Mouse (Mus musculus): ENCODE data around the gene Fopnl. TPM values are rescaled to one million over a fixed set of nuclear protein-coding genes. Genes with fewer than 3 reads are reported as not detected.

Fopnl gene
- polyA plus RNA-seq, 1 experiment from 2014 or later, result 192 TPM

- no peak overlapping the region for H3K4me2 ChIP-seq
- no peak for ATAC-seq (ENCODE audit: low read depth)
- H3K9ac ChIP-seq, result no peak overlapping the region
- WGBS, result 83% methylated on average over 7 of the region's 7 CpGs
- no peaks in the 10 kb centered on the region for H3K27me3 ChIP-seq
- H3K27ac ChIP-seq (replicated peaks), result no peak overlapping the region
- H3K4me1 ChIP-seq (replicated peaks), result 0 out of 2 replicates have a peak, but pooled peaks cover 5% of the 10 kb centered on the region
- no peaks in the 10 kb centered on the region for H3K9me3 ChIP-seq
- peaks cover 83% of the 10 kb centered on the region for H3K36me3 ChIP-seq
- H3K4me3 ChIP-seq, result no peak overlapping the region
Measured at GRCm38 (mm10) chr16:14303676-14304075, 13.5 kb downstream of the Fopnl start.

GRCm38 (mm10) chr16:14303148-14303547, 14.1 kb downstream of the Fopnl start:
- WGBS, result 80% methylated on average over 2 of the region's 2 CpGs
- Histone ChIP-seq H3K9ac (no peak overlapping the region), H3K4me2 (no peak overlapping the region), H3K27me3 (no peaks in the 10 kb centered on the region), H3K4me1 (replicated peaks) (0 out of 2 replicates have a peak, but pooled peaks cover 5% of the 10 kb centered on the region), H3K4me3 (no peak overlapping the region), H3K36me3 (peaks cover 82% of the 10 kb centered on the region), H3K9me3 (no peaks in the 10 kb centered on the region), H3K27ac (replicated peaks) (no peak overlapping the region)
- no peak for ATAC-seq (ENCODE audit: low read depth)

- Histone ChIP-seq H3K9me3 (no peaks in the 10 kb centered on the region), H3K27me3 (no peaks in the 10 kb centered on the region), H3K9ac (no peak overlapping the region), H3K4me2 (no peak overlapping the region), H3K27ac (replicated peaks) (no peak overlapping the region), H3K4me1 (replicated peaks) (0 out of 2 replicates have a peak, but pooled peaks cover under 1% of the 10 kb centered on the region), H3K36me3 (peaks cover 62% of the 10 kb centered on the region), H3K4me3 (no peak overlapping the region)
- 93% methylated on average over 4 of the region's 4 CpGs for WGBS
- ATAC-seq (ENCODE audit: low read depth), result no peak
Measured at GRCm38 (mm10) chr16:14298461-14298860, 18.7 kb downstream of the Fopnl start.

GRCm38 (mm10) chr16:14297746-14298145, 19.5 kb downstream of the Fopnl start:
- Histone ChIP-seq H3K36me3 (peaks cover 55% of the 10 kb centered on the region), H3K27ac (replicated peaks) (no peak overlapping the region), H3K9me3 (no peaks in the 10 kb centered on the region), H3K27me3 (peaks cover 2% of the 10 kb centered on the region), H3K4me1 (replicated peaks) (peaks cover 2% of the 10 kb centered on the region), H3K4me3 (no peak overlapping the region), H3K4me2 (no peak overlapping the region), H3K9ac (no peak overlapping the region)
- ATAC-seq (ENCODE audit: low read depth), result no peak
- 93% methylated on average over 4 of the region's 4 CpGs for WGBS

GRCm38 (mm10) chr16:14297137-14297536, 20.1 kb downstream of the Fopnl start:
- ATAC-seq (ENCODE audit: low read depth), result no peak
- Histone ChIP-seq H3K9ac (no peak overlapping the region), H3K27ac (replicated peaks) (no peak overlapping the region), H3K36me3 (peaks cover 50% of the 10 kb centered on the region), H3K4me1 (replicated peaks) (peaks cover 8% of the 10 kb centered on the region), H3K4me2 (no peak overlapping the region), H3K9me3 (no peaks in the 10 kb centered on the region), H3K27me3 (peaks cover 9% of the 10 kb centered on the region), H3K4me3 (no peak overlapping the region)
- WGBS, result 73% methylated on average over 3 of the region's 3 CpGs

- no peak overlapping the region for H3K27ac ChIP-seq (replicated peaks)
- H3K9ac ChIP-seq, result no peak overlapping the region
- H3K36me3 ChIP-seq, result peaks cover 45% of the 10 kb centered on the region
- no peak overlapping the region for H3K4me2 ChIP-seq
- H3K4me3 ChIP-seq, result no peak overlapping the region
- 72% methylated on average over 2 of the region's 2 CpGs for WGBS
- no peaks in the 10 kb centered on the region for H3K9me3 ChIP-seq
- H3K27me3 ChIP-seq, result peaks cover 14% of the 10 kb centered on the region
- H3K4me1 ChIP-seq (replicated peaks), result peaks cover 13% of the 10 kb centered on the region
- ATAC-seq (ENCODE audit: low read depth), result no peak
Measured at GRCm38 (mm10) chr16:14296544-14297124, 20.6 kb downstream of the Fopnl start.

- Histone ChIP-seq H3K4me2 (no peak overlapping the region), H3K4me1 (replicated peaks) (peaks cover 19% of the 10 kb centered on the region), H3K4me3 (no peak overlapping the region), H3K9me3 (no peaks in the 10 kb centered on the region), H3K9ac (no peak overlapping the region), H3K36me3 (peaks cover 33% of the 10 kb centered on the region), H3K27me3 (peaks cover 25% of the 10 kb centered on the region), H3K27ac (replicated peaks) (no peak overlapping the region)
- ATAC-seq (ENCODE audit: low read depth), result no peak
- WGBS, result 87% methylated on average over 2 of the region's 2 CpGs
Measured at GRCm38 (mm10) chr16:14295291-14295690, 21.9 kb downstream of the Fopnl start.

- 11% methylated on average over 31 of the region's 31 CpGs for WGBS
- no peaks in the 10 kb centered on the region for H3K9me3 ChIP-seq
- H3K4me2 ChIP-seq, result peak overlapping the region; percentile 55
Measured at GRCm38 (mm10) chr16:14292205-14293199, 24.7 kb downstream of the Fopnl start.

GRCm38 (mm10) chr16:14291223-14291622, 26.0 kb downstream of the Fopnl start, which contains the start of gene Myh11:
Myh11 (minus strand) TSS chr16:14291372.
- Histone ChIP-seq H3K9ac (peak within 1 kb of the TSS; percentile 41), H3K27ac (replicated peaks) (no peak within 1 kb of the TSS), H3K36me3 (no peaks in the 10 kb centered on the region), H3K9me3 (no peaks in the 10 kb centered on the region), H3K4me2 (peak within 1 kb of the TSS; percentile 55), H3K4me3 (peak within 1 kb of the TSS; percentile 28), H3K27me3 (peaks cover 26% of the 10 kb centered on the region), H3K4me1 (replicated peaks) (peaks cover 19% of the 10 kb centered on the region)
- 9% methylated on average over 16 of the region's 16 CpGs for WGBS
- peak; percentile 28; the same call in 1 of the 2 replicates for ATAC-seq (ENCODE audit: low read depth)

More at GRCm38 (mm10) chr16:14292205-14293199, 24.7 kb downstream of the Fopnl start:
- H3K27ac ChIP-seq (replicated peaks), result no peak overlapping the region
- H3K9ac ChIP-seq, result peak overlapping the region; percentile 41
- ATAC-seq (ENCODE audit: low read depth), result peak; percentile 60
- H3K4me1 ChIP-seq (replicated peaks), result peaks cover 19% of the 10 kb centered on the region
- H3K27me3 ChIP-seq, result peaks cover 26% of the 10 kb centered on the region
- peaks cover 5% of the 10 kb centered on the region for H3K36me3 ChIP-seq
- peak overlapping the region; percentile 28 for H3K4me3 ChIP-seq

- Histone ChIP-seq H3K4me1 (replicated peaks) (no peaks in the 10 kb centered on the region), H3K9ac (no peak overlapping the region), H3K9me3 (no peaks in the 10 kb centered on the region), H3K27ac (replicated peaks) (no peak overlapping the region), H3K27me3 (no peaks in the 10 kb centered on the region), H3K4me3 (no peak overlapping the region), H3K4me2 (no peak overlapping the region), H3K36me3 (no peaks in the 10 kb centered on the region)
- no peak for ATAC-seq (ENCODE audit: low read depth)
- WGBS, result 77% methylated on average over 4 of the region's 4 CpGs
Measured at GRCm38 (mm10) chr16:14272374-14272965, 44.7 kb downstream of the Fopnl start.

- no peaks in the 10 kb centered on the region for H3K9me3 ChIP-seq
- H3K36me3 ChIP-seq, result no peaks in the 10 kb centered on the region
- no peak overlapping the region for H3K27ac ChIP-seq (replicated peaks)
- H3K4me1 ChIP-seq (replicated peaks), result no peaks in the 10 kb centered on the region
- no peak overlapping the region for H3K4me2 ChIP-seq
- 59% methylated on average over 4 of the region's 4 CpGs for WGBS
- ATAC-seq (ENCODE audit: low read depth), result no peak
- H3K9ac ChIP-seq, result no peak overlapping the region
- H3K27me3 ChIP-seq, result no peaks in the 10 kb centered on the region
- H3K4me3 ChIP-seq, result no peak overlapping the region
Measured at GRCm38 (mm10) chr16:14265203-14265920, 51.8 kb downstream of the Fopnl start.

All from neural tube, embryonic 13.5 days (tissue).